Mouse (Mus musculus): ENCODE measurements around the gene Snrnp25. TPM values are rescaled to one million over a fixed set of nuclear protein-coding genes. Genes with fewer than 3 reads are reported as not detected.

The Snrnp25 gene
- total and polyA plus RNA-seq, 3 experiments: 106 to 208 (median 123) TPM

GRCm38 (mm10) chr11:32181973-32182868, 23.0 kb upstream of the Snrnp25 start:
- Histone ChIP-seq H3K4me2 (ENCODE audit: insufficient read depth, low read depth, poor library complexity, severe bottlenecking) (no peak overlapping the region), H3K36me3 (replicated peaks in 1 of 2; ENCODE audit: control insufficient read depth in 1 of 2, insufficient read depth in 1 of 2, low read length in 1 of 2) (no peaks in the 10 kb centered on the region), H3K27ac (ENCODE audit: insufficient read depth, low read depth) (no peak overlapping the region), H3K27me3 (replicated peaks) (no peaks in the 10 kb centered on the region), H3K4me3 (replicated peaks in 1 of 3; ENCODE audit: low read depth in 2 of 3, low read length in 2 of 3, poor library complexity in 1 of 3) (no peak overlapping the region), H3K4me1 (ENCODE audit: control insufficient read depth in 1 of 2, insufficient read depth in 2 of 2) (peaks cover 0 to 3% of the 10 kb centered on the region in 2 experiments; a peak in 2 of 4 replicates), H3K79me2 (replicated peaks; ENCODE audit: control insufficient read depth, extremely low read depth, insufficient read depth, poor library complexity, severe bottlenecking) (no peaks in the 10 kb centered on the region), H3K9ac (ENCODE audit: insufficient read depth, low read depth) (no peak overlapping the region), H3K9me3 (replicated peaks; ENCODE audit: low read length) (peaks cover 8% of the 10 kb centered on the region)
- DNase-seq (ENCODE audit: extremely low read depth): peak; percentile 80
- dilution Hi-C loops (cut with MboI; ENCODE audit: extremely low pct_ligation_motif_present, extremely low pct_unique_long_range_greater_than_20kb, low sequenced_read_pairs): no loop called here
- in situ Hi-C loops (cut with MboI; ENCODE audit: low pct_ligation_motif_present, low pct_unique_long_range_greater_than_20kb, low sequenced_read_pairs): loop anchor here (10.0 kb wide), 2 partner anchors 53 to 123 kb away; partner anchors contain the start of gene Hbq1a
- no peak for TF ChIP-seq USF2 (conservative IDR thresholded peaks at IDR 0.05; ENCODE audit: low read depth, low read length)
- TF ChIP-seq ZC3H11A (IDR thresholded peaks at IDR 0.05; ENCODE audit: low read depth, low read length): peak; percentile 77
- TF ChIP-seq SMC3 (IDR thresholded peaks at IDR 0.05; ENCODE audit: low read depth, low read length): peak; percentile 91
- no peak for TF ChIP-seq GABPA (IDR thresholded peaks at IDR 0.05; ENCODE audit: insufficient replicate concordance, low read depth, low read length)
- TF ChIP-seq CHD2 (IDR thresholded peaks at IDR 0.05; ENCODE audit: low read length): no peak
- TF ChIP-seq CHD1 (IDR thresholded peaks at IDR 0.05; ENCODE audit: low read depth, low read length): no peak
- TF ChIP-seq ELF1 (IDR thresholded peaks at IDR 0.05; ENCODE audit: low read depth, low read length): no peak
- no peak for TF ChIP-seq MYC (IDR thresholded peaks at IDR 0.05; ENCODE audit: low read depth, low read length)
- TF ChIP-seq CTCF (conservative IDR thresholded peaks at IDR 0.05 in 1 of 2, IDR thresholded peaks at IDR 0.05 in 1 of 2; ENCODE audit: low read depth in 2 of 2, low read length in 2 of 2): peak; percentile 95 to 98

DNA sequence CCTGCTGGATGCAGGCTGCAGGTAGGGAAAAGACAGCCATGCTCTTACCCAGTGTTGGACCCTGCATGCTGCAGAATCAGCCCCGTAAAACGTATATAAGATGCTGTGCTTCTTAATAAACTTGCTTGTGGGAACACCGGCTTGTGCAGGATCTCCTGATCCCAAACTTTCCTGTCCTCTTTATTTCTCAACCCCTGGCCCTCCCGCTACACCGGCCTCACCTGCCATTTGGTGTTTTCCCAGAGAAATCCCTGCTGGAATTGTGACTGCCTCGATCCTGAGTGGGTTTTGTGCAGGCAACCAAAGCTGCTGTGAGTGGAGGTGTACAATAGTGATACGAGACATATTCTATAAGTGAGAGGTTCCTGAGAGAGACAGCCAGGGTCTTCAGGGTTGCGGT, 20.7 kb upstream of the Snrnp25 start:
- in situ Hi-C loops (cut with MboI; ENCODE audit: low pct_ligation_motif_present, low pct_unique_long_range_greater_than_20kb, low sequenced_read_pairs) (loop anchor here (10.0 kb wide), 2 partner anchors 50 to 120 kb away; partner anchors contain the start of gene Hbq1a), dilution Hi-C loops (cut with MboI; ENCODE audit: extremely low pct_ligation_motif_present, extremely low pct_unique_long_range_greater_than_20kb, low sequenced_read_pairs) (no loop called here)
- Histone ChIP-seq H3K79me2 (replicated peaks; ENCODE audit: control insufficient read depth, extremely low read depth, insufficient read depth, poor library complexity, severe bottlenecking) (no peaks in the 10 kb centered on the region), H3K4me2 (ENCODE audit: insufficient read depth, low read depth, poor library complexity, severe bottlenecking) (no peak overlapping the region), H3K27me3 (replicated peaks) (no peaks in the 10 kb centered on the region), H3K9me3 (replicated peaks; ENCODE audit: low read length) (peaks cover 4% of the 10 kb centered on the region), H3K4me3 (replicated peaks in 1 of 3; ENCODE audit: low read depth in 2 of 3, low read length in 2 of 3, poor library complexity in 1 of 3) (no peak overlapping the region), H3K4me1 (ENCODE audit: control insufficient read depth in 1 of 2, insufficient read depth in 2 of 2) (peaks cover 0 to 5% of the 10 kb centered on the region in 2 experiments; a peak in 2 of 4 replicates), H3K27ac (ENCODE audit: insufficient read depth, low read depth) (no peak overlapping the region), H3K36me3 (replicated peaks in 1 of 2; ENCODE audit: control insufficient read depth in 1 of 2, insufficient read depth in 1 of 2, low read length in 1 of 2) (peaks cover 0 to 9% of the 10 kb centered on the region in 2 experiments), H3K9ac (ENCODE audit: insufficient read depth, low read depth) (no peak overlapping the region)
- no peak for DNase-seq (ENCODE audit: extremely low read depth)
- TF ChIP-seq POLR2A (IDR thresholded peaks at IDR 0.05; ENCODE audit: low read depth, low read length): no peak
- no peak for TF ChIP-seq CHD1 (IDR thresholded peaks at IDR 0.05; ENCODE audit: low read depth, low read length)
- TF ChIP-seq EP300 (IDR thresholded peaks at IDR 0.05; ENCODE audit: low read length): no peak
- no peak for TF ChIP-seq MXI1 (IDR thresholded peaks at IDR 0.05; ENCODE audit: low read depth, low read length)
- no peak for TF ChIP-seq ZKSCAN1 (IDR thresholded peaks at IDR 0.05; ENCODE audit: borderline replicate concordance, low read depth, low read length)
- TF ChIP-seq TBP (conservative IDR thresholded peaks at IDR 0.05; ENCODE audit: low read depth, low read length): no peak
